Mouse (Mus musculus): ENCODE data around the gene Smagp.

DNA sequence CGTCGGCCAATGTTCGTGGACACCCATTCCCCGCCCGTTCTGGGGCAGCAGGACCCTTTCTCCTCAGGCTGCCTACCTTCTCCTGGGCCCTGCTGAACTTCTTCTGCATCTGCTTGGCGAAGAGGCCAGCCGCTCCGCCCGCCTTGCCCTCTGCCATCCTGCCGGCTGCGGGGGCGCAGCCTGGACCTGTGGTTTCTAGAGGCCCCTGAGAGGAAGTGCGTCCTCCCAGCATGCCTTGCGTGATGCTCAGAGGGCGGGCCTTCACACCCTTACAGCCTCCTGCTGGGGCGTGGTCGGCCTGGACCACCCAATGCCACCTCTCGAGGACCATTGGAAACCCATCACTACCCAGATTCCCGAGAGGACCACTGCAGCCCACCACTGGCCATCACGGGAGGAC is 32.6 kb upstream of the Smagp start, which contains the start of gene Bin2:
- no peak for TF ChIP-seq GABPA (IDR thresholded peaks at IDR 0.05; ENCODE audit: insufficient replicate concordance, low read depth, low read length)
- TF ChIP-seq CTCF (conservative IDR thresholded peaks at IDR 0.05 in 1 of 2, IDR thresholded peaks at IDR 0.05 in 1 of 2; ENCODE audit: low read depth in 2 of 2, low read length in 2 of 2), result no peak
- peak; percentile 81; the same call in 1 of the 2 replicates for TF ChIP-seq UBTF (IDR thresholded peaks at IDR 0.05; ENCODE audit: low read depth, low read length)
- peak; percentile 22; the same call in 1 of the 2 replicates for TF ChIP-seq EP300 (IDR thresholded peaks at IDR 0.05; ENCODE audit: low read length)
- peak; percentile 98 for TF ChIP-seq POLR2A (IDR thresholded peaks at IDR 0.05; ENCODE audit: low read depth, low read length)
- peak; percentile 63 for TF ChIP-seq SIN3A (IDR thresholded peaks at IDR 0.05; ENCODE audit: low read length)
- no peak for TF ChIP-seq USF1 (IDR thresholded peaks at IDR 0.05; ENCODE audit: low read depth, low read length)
